Mouse (Mus musculus): ENCODE data around the gene Hrk.

GRCm38 (mm10) chr5:118136391-118136790 is 28.1 kb upstream of the Hrk start:
- no peak for TF ChIP-seq CTCF (IDR thresholded peaks at IDR 0.05; ENCODE audit: borderline replicate concordance, insufficient read depth, low read depth, low read length)
- no peak for TF ChIP-seq POLR2A (IDR thresholded peaks at IDR 0.05; ENCODE audit: borderline replicate concordance, insufficient read depth, low read length)
